Mouse (Mus musculus): Measurements from ENCODE around the gene Vrk2.

GRCm38 (mm10) chr11:26598876-26599275 lies 5.1 kb upstream of the Vrk2 start:
- TF ChIP-seq CTCF (IDR thresholded peaks at IDR 0.05; ENCODE audit: borderline replicate concordance, insufficient read depth, low read depth, low read length) (no peak), POLR2A (IDR thresholded peaks at IDR 0.05; ENCODE audit: borderline replicate concordance, insufficient read depth, low read length) (no peak)
